Mouse (Mus musculus): ENCODE data around the gene Arhgef15. TPM values are rescaled to one million over a fixed set of nuclear protein-coding genes. Genes with fewer than 3 reads are reported as not detected.
"Not testable (repeated sequence)": the region's sequence is repeated elsewhere in the genome, so short reads cannot be mapped to it uniquely, and the experiment has no call there.

Arhgef15 gene
- polyA plus RNA-seq, 1 experiment = 0.25 TPM

DNA sequence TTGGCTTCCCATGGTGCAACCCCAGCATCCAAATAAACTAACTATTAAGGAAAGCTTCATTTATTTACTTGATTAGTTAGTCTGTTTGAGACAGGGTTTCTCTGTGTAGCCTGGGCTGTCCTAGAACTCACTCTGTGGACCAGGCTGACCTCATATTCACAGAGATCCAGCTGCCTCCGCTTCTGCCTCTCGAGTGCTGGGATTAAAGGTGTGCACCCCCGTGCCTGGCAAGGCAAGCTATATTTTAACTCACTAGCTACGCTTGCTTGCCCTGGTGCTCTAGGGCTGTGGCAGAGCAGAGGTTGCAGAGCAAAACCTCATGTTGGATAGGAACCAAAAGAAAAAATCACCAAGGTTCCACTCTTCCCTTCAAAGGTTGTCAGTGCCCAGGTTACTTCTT lies 16.8 kb downstream of the Arhgef15 start:
- Histone ChIP-seq H3K79me3 (ENCODE audit: low read depth) (no peaks in the 10 kb centered on the region), H3K4me3 (ENCODE audit: insufficient read depth, poor library complexity, severe bottlenecking) (no peak overlapping the region), H3K27me3 (ENCODE audit: control insufficient read depth, insufficient read depth, insufficient read length) (no peaks in the 10 kb centered on the region), H3K36me3 (ENCODE audit: control insufficient read depth, insufficient read depth) (no peaks in the 10 kb centered on the region), H3ac (ENCODE audit: control insufficient read depth, insufficient read length, low read depth) (peak overlapping the region; percentile 13), H3K79me2 (ENCODE audit: control insufficient read depth, insufficient read depth) (no peaks in the 10 kb centered on the region)
- TF ChIP-seq MAX (IDR thresholded peaks at IDR 0.05) = no peak
- TF ChIP-seq CTCF (IDR thresholded peaks at IDR 0.05; ENCODE audit: control insufficient read depth, insufficient read depth, insufficient read length) = no peak
- TF ChIP-seq FOSL1 (IDR thresholded peaks at IDR 0.05; ENCODE audit: insufficient read depth, low read length, poor library complexity, severe bottlenecking) = no peak
- no peak for TF ChIP-seq USF1 (IDR thresholded peaks at IDR 0.05; ENCODE audit: low read depth)
- TF ChIP-seq MYOG (IDR thresholded peaks at IDR 0.05; ENCODE audit: control insufficient read depth, extremely low read depth, insufficient read length) = no peak
- no peak for TF ChIP-seq CEBPB (IDR thresholded peaks at IDR 0.05; ENCODE audit: low read depth)
- TF ChIP-seq MYOD1 (IDR thresholded peaks at IDR 0.05; ENCODE audit: control insufficient read depth, insufficient read length, low read depth) = no peak

DNA sequence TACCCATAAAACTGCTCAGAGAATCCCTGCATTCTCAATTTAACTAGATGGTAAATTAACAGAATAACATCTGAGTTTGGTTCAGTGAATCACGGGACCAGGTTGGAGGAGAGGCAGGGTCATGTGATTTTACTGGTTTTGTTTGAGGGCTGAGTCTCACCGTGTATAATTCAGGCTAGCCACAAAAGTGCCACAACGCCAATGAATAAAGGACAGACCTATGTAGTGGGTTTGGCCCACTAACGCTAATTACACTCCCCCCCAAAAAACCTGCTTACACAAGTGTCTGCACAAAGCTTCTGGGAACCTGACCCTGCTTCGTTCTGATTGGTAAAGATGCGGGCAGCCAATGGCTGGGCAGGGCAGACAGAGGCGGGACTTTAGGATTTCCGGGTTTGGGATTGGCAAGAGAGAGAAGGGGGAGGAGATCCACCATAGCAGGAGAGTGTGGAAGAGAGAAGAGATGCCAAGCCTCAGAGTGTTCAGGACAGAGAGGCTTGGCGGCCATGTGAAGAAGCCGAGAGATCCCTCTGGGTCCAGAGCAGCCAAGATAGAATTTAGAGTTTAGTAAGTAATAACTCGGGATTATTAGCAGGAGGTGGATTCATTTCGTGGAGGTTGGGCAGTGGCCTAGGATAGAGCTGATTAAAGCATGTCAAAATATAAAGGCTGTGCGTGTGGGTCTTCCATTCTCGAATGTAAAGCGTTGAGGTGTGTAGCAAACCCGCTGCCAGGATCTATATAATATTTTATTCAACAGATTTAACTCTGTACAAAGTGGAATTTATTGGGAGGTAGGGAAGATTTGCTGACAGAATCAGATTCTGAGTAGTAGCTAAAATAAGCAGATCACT lies 17.6 kb downstream of the Arhgef15 start:
- H3K27me3 ChIP-seq (ENCODE audit: control insufficient read depth, insufficient read depth, insufficient read length) = no peaks in the 10 kb centered on the region
- TF ChIP-seq MYOG (IDR thresholded peaks at IDR 0.05; ENCODE audit: control insufficient read depth, extremely low read depth, insufficient read length) (no peak), USF1 (IDR thresholded peaks at IDR 0.05; ENCODE audit: low read depth) (peak; percentile 65), FOSL1 (IDR thresholded peaks at IDR 0.05; ENCODE audit: insufficient read depth, low read length, poor library complexity, severe bottlenecking) (no peak)
- no peaks in the 10 kb centered on the region for H3K36me3 ChIP-seq (ENCODE audit: control insufficient read depth, insufficient read depth)
- peak overlapping the region; percentile 12 for H3ac ChIP-seq (ENCODE audit: control insufficient read depth, insufficient read length, low read depth)
- no peaks in the 10 kb centered on the region for H3K79me2 ChIP-seq (ENCODE audit: control insufficient read depth, insufficient read depth)
- H3K4me3 ChIP-seq (ENCODE audit: insufficient read depth, poor library complexity, severe bottlenecking) = peak overlapping the region; percentile 15
- H3K79me3 ChIP-seq (ENCODE audit: low read depth) = no peaks in the 10 kb centered on the region

DNA sequence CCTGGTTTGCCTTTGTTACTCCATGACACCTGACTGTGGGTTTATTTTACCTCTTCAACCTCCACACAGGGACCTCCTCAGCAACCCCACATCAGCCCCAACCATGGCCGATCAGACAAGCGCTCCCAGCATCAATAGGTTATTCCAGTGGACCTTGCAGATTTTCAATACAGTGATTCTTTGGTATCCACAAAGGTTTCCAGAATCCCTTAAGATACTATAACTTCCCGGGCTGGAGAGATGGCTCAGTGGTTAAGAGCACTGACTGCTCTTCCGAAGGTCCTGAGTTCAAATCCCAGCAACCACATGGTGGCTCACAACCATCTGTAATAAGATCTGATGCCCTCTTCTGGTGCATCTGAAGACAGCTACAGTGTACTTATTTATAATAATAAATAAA lies 20.3 kb downstream of the Arhgef15 start:
- not testable (repeated sequence) for H3K36me3 ChIP-seq (ENCODE audit: control insufficient read depth, insufficient read depth); H3K27me3 ChIP-seq (ENCODE audit: control insufficient read depth, insufficient read depth, insufficient read length); H3ac ChIP-seq (ENCODE audit: control insufficient read depth, insufficient read length, low read depth); H3K79me2 ChIP-seq (ENCODE audit: control insufficient read depth, insufficient read depth); H3K4me3 ChIP-seq (ENCODE audit: insufficient read depth, poor library complexity, severe bottlenecking); H3K79me3 ChIP-seq (ENCODE audit: low read depth)

DNA sequence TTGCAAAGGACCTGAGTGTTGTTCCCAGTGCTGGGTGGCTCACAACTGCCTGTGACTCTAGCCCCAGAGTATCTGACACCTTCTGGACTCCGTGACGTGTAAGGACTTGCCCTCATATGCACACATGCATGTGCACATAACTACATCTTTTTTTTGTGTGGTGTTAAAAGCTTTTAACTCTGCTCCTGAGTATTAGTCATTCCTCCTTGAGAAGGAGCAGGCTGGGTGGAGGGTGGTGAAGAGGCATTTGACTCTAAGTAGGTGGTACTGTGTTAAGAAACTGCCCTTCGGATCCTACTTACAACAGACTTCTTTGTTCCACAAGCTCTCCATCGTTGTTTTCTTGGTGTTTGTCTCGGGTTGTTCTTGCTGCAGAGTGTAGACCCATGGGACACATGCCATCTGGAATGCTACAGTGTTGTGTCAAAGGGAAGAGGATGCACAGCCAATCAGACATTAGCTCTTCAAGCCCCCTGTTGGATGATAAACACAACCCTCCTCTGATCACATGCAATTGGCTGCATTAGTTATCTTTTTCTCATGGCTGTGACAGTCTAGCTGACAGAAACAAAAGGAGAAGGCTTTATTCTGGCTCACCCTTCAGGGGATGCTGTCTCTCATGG lies 23.3 kb downstream of the Arhgef15 start:
- TF ChIP-seq FOSL1 (IDR thresholded peaks at IDR 0.05; ENCODE audit: insufficient read depth, low read length, poor library complexity, severe bottlenecking) (no peak), CTCF (IDR thresholded peaks at IDR 0.05; ENCODE audit: control insufficient read depth, insufficient read depth, insufficient read length) (no peak), MYOG (IDR thresholded peaks at IDR 0.05; ENCODE audit: control insufficient read depth, extremely low read depth, insufficient read length) (no peak), USF1 (IDR thresholded peaks at IDR 0.05; ENCODE audit: low read depth) (no peak), MAX (IDR thresholded peaks at IDR 0.05) (no peak), MYOD1 (IDR thresholded peaks at IDR 0.05; ENCODE audit: control insufficient read depth, insufficient read length, low read depth) (no peak), CEBPB (IDR thresholded peaks at IDR 0.05; ENCODE audit: low read depth) (no peak)
- H3K79me3 ChIP-seq (ENCODE audit: low read depth) = no peaks in the 10 kb centered on the region

DNA sequence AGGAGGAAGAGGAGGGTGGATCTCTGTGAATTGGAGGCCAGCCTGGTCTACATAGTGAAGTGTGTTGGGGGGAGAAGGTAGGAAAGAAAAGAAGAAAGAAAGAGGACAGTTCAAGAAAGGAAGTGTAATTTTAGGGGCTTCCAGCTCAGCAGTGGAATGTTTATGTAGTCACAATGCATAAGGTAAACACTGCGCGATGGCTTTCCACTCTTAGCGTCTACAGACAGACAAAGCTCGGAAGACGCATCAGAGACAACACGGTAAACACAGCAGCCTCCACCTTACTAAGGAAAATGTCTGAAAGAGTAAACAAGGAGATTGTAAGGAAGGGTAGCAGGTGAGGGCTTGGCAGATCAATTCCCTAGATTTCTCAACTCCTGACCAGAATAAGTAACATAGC lies 27.3 kb downstream of the Arhgef15 start:
- TF ChIP-seq MYOD1 (IDR thresholded peaks at IDR 0.05; ENCODE audit: control insufficient read depth, insufficient read length, low read depth) (no peak), CTCF (IDR thresholded peaks at IDR 0.05; ENCODE audit: control insufficient read depth, insufficient read depth, insufficient read length) (no peak)
- H3ac ChIP-seq (ENCODE audit: control insufficient read depth, insufficient read length, low read depth) = no peak overlapping the region

More for the DNA sequence above, 23.3 kb downstream of the Arhgef15 start:
- H3ac ChIP-seq (ENCODE audit: control insufficient read depth, insufficient read length, low read depth) = no peak overlapping the region
- no peak overlapping the region for H3K4me3 ChIP-seq (ENCODE audit: insufficient read depth, poor library complexity, severe bottlenecking)
- no peaks in the 10 kb centered on the region for H3K79me2 ChIP-seq (ENCODE audit: control insufficient read depth, insufficient read depth)
- H3K27me3 ChIP-seq (ENCODE audit: control insufficient read depth, insufficient read depth, insufficient read length) = no peaks in the 10 kb centered on the region
- no peaks in the 10 kb centered on the region for H3K36me3 ChIP-seq (ENCODE audit: control insufficient read depth, insufficient read depth)

DNA sequence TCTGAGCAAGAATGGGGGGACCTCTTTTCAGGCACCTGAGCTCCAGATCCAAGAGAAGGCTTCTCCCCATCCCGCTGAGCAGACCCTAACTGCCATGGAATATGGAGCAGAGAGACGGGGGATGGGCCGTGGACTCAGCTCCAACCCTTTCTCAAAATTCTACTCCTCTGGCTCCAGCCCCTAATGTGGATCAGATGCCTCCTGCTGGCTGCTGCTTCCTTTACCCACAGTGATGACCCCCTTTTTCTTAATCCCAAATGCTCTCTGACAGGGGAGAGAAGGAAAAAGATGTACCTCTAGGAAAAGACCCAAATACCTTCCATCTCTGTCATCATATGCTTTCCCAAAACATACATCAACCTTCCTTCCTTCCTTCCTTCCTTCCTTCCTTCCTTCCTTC lies 30.3 kb downstream of the Arhgef15 start, which contains the start of gene Odf4:
Gene Odf4 (minus strand): TSS at position 101 of the 400 bp plus-strand sequence.
- no peak within 1 kb of the TSS for H3ac ChIP-seq (ENCODE audit: control insufficient read depth, insufficient read length, low read depth)
- no peak within 1 kb of the TSS for H3K4me3 ChIP-seq (ENCODE audit: insufficient read depth, poor library complexity, severe bottlenecking)
- H3K36me3 ChIP-seq (ENCODE audit: control insufficient read depth, insufficient read depth) = no peaks in the 10 kb centered on the region
- H3K27me3 ChIP-seq (ENCODE audit: control insufficient read depth, insufficient read depth, insufficient read length) = peaks cover 13% of the 10 kb centered on the region
- TF ChIP-seq USF1 (IDR thresholded peaks at IDR 0.05; ENCODE audit: low read depth) (no peak), MAX (IDR thresholded peaks at IDR 0.05) (no peak), MYOD1 (IDR thresholded peaks at IDR 0.05; ENCODE audit: control insufficient read depth, insufficient read length, low read depth) (no peak), MYOG (IDR thresholded peaks at IDR 0.05; ENCODE audit: control insufficient read depth, extremely low read depth, insufficient read length) (no peak), CTCF (IDR thresholded peaks at IDR 0.05; ENCODE audit: control insufficient read depth, insufficient read depth, insufficient read length) (no peak), CEBPB (IDR thresholded peaks at IDR 0.05; ENCODE audit: low read depth) (no peak)
- H3K79me2 ChIP-seq (ENCODE audit: control insufficient read depth, insufficient read depth) = no peaks in the 10 kb centered on the region
- no peaks in the 10 kb centered on the region for H3K79me3 ChIP-seq (ENCODE audit: low read depth)

More for the DNA sequence above, 27.3 kb downstream of the Arhgef15 start:
- no peak overlapping the region for H3K4me3 ChIP-seq (ENCODE audit: insufficient read depth, poor library complexity, severe bottlenecking)
- peaks cover 12% of the 10 kb centered on the region for H3K27me3 ChIP-seq (ENCODE audit: control insufficient read depth, insufficient read depth, insufficient read length)
- no peaks in the 10 kb centered on the region for H3K79me2 ChIP-seq (ENCODE audit: control insufficient read depth, insufficient read depth)
- no peaks in the 10 kb centered on the region for H3K36me3 ChIP-seq (ENCODE audit: control insufficient read depth, insufficient read depth)
- no peaks in the 10 kb centered on the region for H3K79me3 ChIP-seq (ENCODE audit: low read depth)
